Mouse (Mus musculus): Measurements from ENCODE around the gene Hipk2.

- no peak for TF ChIP-seq CTCF (conservative IDR thresholded peaks at IDR 0.05; ENCODE audit: low read length)
- no peak for TF ChIP-seq POU5F1 (IDR thresholded peaks at IDR 0.05; ENCODE audit: borderline replicate concordance, low read length)
- TF ChIP-seq NANOG (IDR thresholded peaks at IDR 0.05; ENCODE audit: borderline replicate concordance, low read length) = no peak
Observed at GRCm38 (mm10) chr6:38866357-38866756, 9.6 kb downstream of the Hipk2 start.
